Mouse (Mus musculus): Measurements from ENCODE around the gene Fam57b. TPM values are rescaled to one million over a fixed set of nuclear protein-coding genes. Genes with fewer than 3 reads are reported as not detected.

Fam57b gene
- polyA plus RNA-seq, 1 experiment = 2.9 TPM

DNA sequence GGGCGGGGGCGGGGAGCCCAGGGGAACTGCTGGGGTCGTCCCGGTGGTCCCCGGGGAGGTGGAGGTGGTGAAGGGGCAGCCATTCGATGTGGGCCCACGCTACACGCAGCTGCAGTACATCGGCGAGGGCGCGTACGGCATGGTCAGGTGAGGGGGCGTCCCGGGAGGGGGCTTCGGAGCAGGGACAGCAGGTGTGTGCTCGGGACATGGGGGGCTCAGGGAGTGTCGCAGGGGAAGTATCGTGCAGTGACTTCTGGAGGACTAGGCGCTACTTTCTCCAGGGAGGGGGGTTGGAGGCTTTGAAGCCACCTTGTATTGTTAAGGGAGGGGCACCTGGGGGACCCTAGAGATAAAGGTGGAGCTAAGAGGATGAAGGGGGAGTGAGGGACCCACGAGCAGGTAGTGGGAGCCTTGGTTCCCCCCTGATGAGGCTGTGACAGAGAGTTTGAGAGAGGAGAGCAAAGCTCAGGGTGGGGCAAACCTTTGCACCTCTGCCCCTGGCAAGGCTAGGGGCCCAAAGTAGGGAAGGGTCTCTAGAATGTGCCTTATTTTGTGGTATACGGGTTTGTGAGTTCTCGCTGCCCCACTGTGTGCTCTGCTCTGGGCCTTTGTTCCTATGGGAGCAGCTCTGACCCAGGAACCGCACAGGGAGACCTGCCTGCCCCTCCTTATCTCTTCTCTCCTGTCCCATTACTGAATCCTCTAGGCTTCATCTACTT lies 37.6 kb upstream of the Fam57b start:
- peak overlapping the region; percentile 94 for H3K4me3 ChIP-seq (ENCODE audit: control insufficient read depth, insufficient read depth, low read length)
- no peaks in the 10 kb centered on the region for H3K36me3 ChIP-seq (ENCODE audit: control insufficient read depth, insufficient read depth, low read length)
- peaks cover 11% of the 10 kb centered on the region for H3K4me1 ChIP-seq (replicated peaks; ENCODE audit: control insufficient read depth, insufficient read depth, low read length)
- 2% methylated on average over 22 of the region's 24 CpGs for WGBS
- peak overlapping the region; percentile 23; the same call in 1 of the 2 replicates for H3K27ac ChIP-seq (ENCODE audit: control insufficient read depth, insufficient read depth, low read length)
- no peaks in the 10 kb centered on the region for H3K27me3 ChIP-seq (ENCODE audit: control insufficient read depth, insufficient read depth, low read length)
- no peak for DNase-seq
- no peak for TF ChIP-seq CTCF (IDR thresholded peaks at IDR 0.05; ENCODE audit: borderline replicate concordance, control insufficient read depth, extremely low read depth, insufficient read depth, low read length, poor library complexity)
- TF ChIP-seq POLR2A (IDR thresholded peaks at IDR 0.05; ENCODE audit: control insufficient read depth, extremely low read depth, insufficient read depth, low read length, poor library complexity) = no peak

DNA sequence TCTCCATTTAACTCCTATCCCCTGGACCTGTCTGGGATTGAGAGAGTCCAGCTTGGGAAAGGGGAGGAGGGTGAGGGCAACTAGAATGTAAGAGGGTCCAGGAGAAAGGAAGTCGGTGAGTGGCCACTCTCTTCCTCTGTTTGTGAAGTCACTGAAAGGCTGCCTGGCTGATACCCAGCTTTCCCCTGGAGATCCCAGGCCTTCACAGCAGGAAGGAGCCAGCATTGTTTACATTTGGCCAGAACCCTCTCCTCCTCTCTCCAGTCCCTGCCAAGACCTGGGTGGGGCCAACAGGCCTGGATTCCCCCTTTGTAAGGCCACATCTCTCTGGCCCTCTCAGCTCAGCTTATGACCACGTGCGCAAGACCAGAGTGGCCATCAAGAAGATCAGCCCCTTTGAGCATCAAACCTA lies 37.1 kb upstream of the Fam57b start:
- no peak for TF ChIP-seq CTCF (IDR thresholded peaks at IDR 0.05; ENCODE audit: borderline replicate concordance, control insufficient read depth, extremely low read depth, insufficient read depth, low read length, poor library complexity)
- no peak for TF ChIP-seq POLR2A (IDR thresholded peaks at IDR 0.05; ENCODE audit: control insufficient read depth, extremely low read depth, insufficient read depth, low read length, poor library complexity)
- H3K27ac ChIP-seq (ENCODE audit: control insufficient read depth, insufficient read depth, low read length) = peak overlapping the region; percentile 23; the same call in 1 of the 2 replicates
- H3K27me3 ChIP-seq (ENCODE audit: control insufficient read depth, insufficient read depth, low read length) = no peaks in the 10 kb centered on the region
- no peaks in the 10 kb centered on the region for H3K36me3 ChIP-seq (ENCODE audit: control insufficient read depth, insufficient read depth, low read length)
- WGBS = 51% methylated on average over 3 of the region's 3 CpGs
- H3K4me3 ChIP-seq (ENCODE audit: control insufficient read depth, insufficient read depth, low read length) = peak overlapping the region; percentile 94
- no peak for DNase-seq
- peaks cover 11% of the 10 kb centered on the region for H3K4me1 ChIP-seq (replicated peaks; ENCODE audit: control insufficient read depth, insufficient read depth, low read length)

DNA sequence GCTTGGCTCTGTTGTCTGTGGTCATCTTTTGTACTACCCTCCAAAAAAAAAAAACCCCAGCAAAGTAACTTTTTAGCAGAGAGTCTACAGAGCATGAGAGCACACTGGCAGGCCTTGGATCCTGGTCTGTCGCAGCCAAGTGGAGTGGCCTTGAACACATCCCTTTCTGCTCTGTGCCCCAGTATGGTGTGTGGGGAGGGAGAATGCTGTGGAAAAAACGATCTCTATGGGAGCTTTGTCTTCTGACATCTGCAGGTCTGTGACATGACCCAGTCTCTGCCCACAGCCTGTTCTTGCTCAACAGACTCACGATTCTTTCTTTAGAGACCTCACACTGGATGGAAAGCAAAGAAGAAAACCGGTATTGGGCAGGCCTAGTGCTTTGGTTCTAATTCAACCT lies 36.5 kb upstream of the Fam57b start:
- TF ChIP-seq CTCF (IDR thresholded peaks at IDR 0.05; ENCODE audit: borderline replicate concordance, control insufficient read depth, extremely low read depth, insufficient read depth, low read length, poor library complexity) = no peak
- no peak overlapping the region for H3K4me3 ChIP-seq (ENCODE audit: control insufficient read depth, insufficient read depth, low read length)
- WGBS = 81% methylated on average over 4 of the region's 4 CpGs
- no peaks in the 10 kb centered on the region for H3K27me3 ChIP-seq (ENCODE audit: control insufficient read depth, insufficient read depth, low read length)
- no peaks in the 10 kb centered on the region for H3K36me3 ChIP-seq (ENCODE audit: control insufficient read depth, insufficient read depth, low read length)
- peaks cover 11% of the 10 kb centered on the region for H3K4me1 ChIP-seq (replicated peaks; ENCODE audit: control insufficient read depth, insufficient read depth, low read length)
- no peak overlapping the region for H3K27ac ChIP-seq (ENCODE audit: control insufficient read depth, insufficient read depth, low read length)
- no peak for DNase-seq

- no peak overlapping the region for H3K4me3 ChIP-seq (ENCODE audit: control insufficient read depth, insufficient read depth, low read length)
- no peaks in the 10 kb centered on the region for H3K27me3 ChIP-seq (ENCODE audit: control insufficient read depth, insufficient read depth, low read length)
- TF ChIP-seq POLR2A (IDR thresholded peaks at IDR 0.05; ENCODE audit: control insufficient read depth, extremely low read depth, insufficient read depth, low read length, poor library complexity) (no peak), CTCF (IDR thresholded peaks at IDR 0.05; ENCODE audit: borderline replicate concordance, control insufficient read depth, extremely low read depth, insufficient read depth, low read length, poor library complexity) (no peak)
- H3K36me3 ChIP-seq (ENCODE audit: control insufficient read depth, insufficient read depth, low read length) = no peaks in the 10 kb centered on the region
- WGBS = 81% methylated on average over 6 of the region's 6 CpGs
- DNase-seq = no peak
- no peak overlapping the region for H3K27ac ChIP-seq (ENCODE audit: control insufficient read depth, insufficient read depth, low read length)
- peaks cover 11% of the 10 kb centered on the region for H3K4me1 ChIP-seq (replicated peaks; ENCODE audit: control insufficient read depth, insufficient read depth, low read length)
These were observed 35.9 kb upstream of the Fam57b start for GRCm38 (mm10) chr7:126761529-126762067.

DNA sequence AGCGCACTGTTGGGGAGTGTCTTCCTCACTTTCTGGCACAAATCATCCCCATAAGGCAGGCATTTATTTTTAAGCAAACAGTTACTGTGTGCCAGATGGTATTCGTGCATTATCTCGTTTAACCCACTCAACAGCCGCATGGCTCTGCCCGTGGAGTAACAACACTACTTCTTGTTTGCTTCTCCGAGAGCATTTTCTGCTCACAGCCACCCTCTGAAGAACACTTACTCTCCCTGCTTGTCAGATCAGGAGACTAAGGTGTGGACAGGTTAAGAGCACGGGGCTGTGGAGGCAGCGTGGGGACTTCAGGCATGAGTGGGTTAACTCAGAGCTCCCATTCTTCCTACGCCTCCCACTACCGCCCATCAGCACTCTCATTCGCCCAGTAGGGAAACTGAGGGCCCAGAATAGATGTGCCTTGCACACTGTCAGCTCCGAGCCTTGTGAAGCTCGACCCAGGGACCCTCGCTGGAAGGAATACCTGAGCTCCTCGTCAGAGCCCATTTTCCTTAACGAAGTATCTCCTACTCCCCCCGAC lies 34.9 kb upstream of the Fam57b start:
- peaks cover 5% of the 10 kb centered on the region; the same call in 1 of the 2 replicates for H3K36me3 ChIP-seq (ENCODE audit: control insufficient read depth, insufficient read depth, low read length)
- peaks cover 11% of the 10 kb centered on the region for H3K4me1 ChIP-seq (replicated peaks; ENCODE audit: control insufficient read depth, insufficient read depth, low read length)
- no peak overlapping the region for H3K4me3 ChIP-seq (ENCODE audit: control insufficient read depth, insufficient read depth, low read length)
- 92% methylated on average over 17 of the region's 17 CpGs for WGBS
- no peaks in the 10 kb centered on the region for H3K27me3 ChIP-seq (ENCODE audit: control insufficient read depth, insufficient read depth, low read length)
- DNase-seq = no peak
- TF ChIP-seq CTCF (IDR thresholded peaks at IDR 0.05; ENCODE audit: borderline replicate concordance, control insufficient read depth, extremely low read depth, insufficient read depth, low read length, poor library complexity) (no peak), POLR2A (IDR thresholded peaks at IDR 0.05; ENCODE audit: control insufficient read depth, extremely low read depth, insufficient read depth, low read length, poor library complexity) (no peak)
- no peak overlapping the region for H3K27ac ChIP-seq (ENCODE audit: control insufficient read depth, insufficient read depth, low read length)

DNA sequence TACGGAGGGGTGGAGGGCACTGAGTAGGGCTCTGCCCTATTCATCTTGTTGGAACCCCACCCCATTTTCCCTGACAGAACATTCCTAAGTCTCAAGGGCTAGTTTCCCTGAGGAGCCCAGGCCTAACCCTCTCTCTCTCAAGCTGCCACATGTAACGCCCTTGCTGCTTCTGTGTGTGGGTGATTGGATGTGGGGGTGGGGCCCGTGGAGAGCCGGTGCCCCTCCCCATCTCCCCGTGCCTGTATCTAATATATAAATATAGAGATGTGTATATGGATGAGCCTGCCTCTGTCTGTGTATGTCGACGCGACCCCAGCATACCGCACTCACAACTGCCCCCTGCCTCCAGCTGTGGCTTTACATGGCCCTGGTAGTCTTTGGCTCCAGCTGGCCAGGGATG lies 31.9 kb upstream of the Fam57b start:
- Histone ChIP-seq H3K4me3 (ENCODE audit: control insufficient read depth, insufficient read depth, low read length) (no peak overlapping the region), H3K4me1 (replicated peaks; ENCODE audit: control insufficient read depth, insufficient read depth, low read length) (peaks cover 2% of the 10 kb centered on the region; the same call in 1 of the 2 replicates), H3K27me3 (ENCODE audit: control insufficient read depth, insufficient read depth, low read length) (no peaks in the 10 kb centered on the region), H3K36me3 (ENCODE audit: control insufficient read depth, insufficient read depth, low read length) (peaks cover 8% of the 10 kb centered on the region; the same call in 1 of the 2 replicates), H3K27ac (ENCODE audit: control insufficient read depth, insufficient read depth, low read length) (no peak overlapping the region)
- DNase-seq = no peak
- 96% methylated on average over 9 of the region's 9 CpGs for WGBS
- TF ChIP-seq CTCF (IDR thresholded peaks at IDR 0.05; ENCODE audit: borderline replicate concordance, control insufficient read depth, extremely low read depth, insufficient read depth, low read length, poor library complexity) (no peak), POLR2A (IDR thresholded peaks at IDR 0.05; ENCODE audit: control insufficient read depth, extremely low read depth, insufficient read depth, low read length, poor library complexity) (no peak)

Data from thymus, adult 2 months (tissue).